Mouse (Mus musculus) lung, embryonic 16.5 days (tissue): ENCODE data around the gene Apof. TPM values are rescaled to one million over a fixed set of nuclear protein-coding genes. Genes with fewer than 3 reads are reported as not detected.
A peak's percentile ranks its signal among the peaks of the same experiment; 100 is the strongest.

Source experiments
- ATAC-seq: fragments of 200-750 bp; cut with Nextera tagmentation; 2 replicates; pipeline ENCODE4 v1.8.0; 2017; ENCODE audit warnings: low read depth, mild to moderate bottlenecking, moderate library complexity
- H3K27ac ChIP-seq: fragments of 300-500 bp; sonication (generic); 2 replicates; pipeline ENCODE4 v1.5.1; 2014; ENCODE audit warnings: mild to moderate bottlenecking, control low read depth, low read length
- H3K27me3 ChIP-seq: fragments of 300-500 bp; sonication (generic); 2 replicates; pipeline ENCODE4 v1.6.1; 2014; ENCODE audit warnings: low read depth, low read length, mixed read lengths; ENCODE audit not compliant: control insufficient read depth, insufficient read depth
- H3K36me3 ChIP-seq: fragments of 300-500 bp; sonication (generic); 2 replicates; pipeline ENCODE4 v1.6.1; 2014; ENCODE audit warnings: low read length; ENCODE audit not compliant: control insufficient read depth, insufficient read depth
- H3K4me1 ChIP-seq: fragments of 300-500 bp; sonication (generic); replicated peaks from 2 replicates; pipeline ENCODE4 v1.6.1; 2014; ENCODE audit warnings: low read length, mixed read lengths; ENCODE audit not compliant: control insufficient read depth, insufficient read depth
- H3K4me2 ChIP-seq: fragments of 300-500 bp; sonication (generic); 2 replicates; pipeline ENCODE4 v1.6.1; 2014; ENCODE audit warnings: low read depth, low read length, control low read depth
- H3K4me3 ChIP-seq: fragments of 300-500 bp; sonication (generic); 2 replicates; pipeline ENCODE4 v1.5.1; 2014; ENCODE audit warnings: mild to moderate bottlenecking, low read length, control low read depth
- H3K9ac ChIP-seq: fragments of 300-500 bp; sonication (generic); 2 replicates; pipeline ENCODE4 v1.6.1; 2014; ENCODE audit warnings: low read length, control low read depth
- H3K9me3 ChIP-seq: fragments of 300-500 bp; sonication (generic); 2 replicates; pipeline ENCODE4 v1.6.1; 2016; ENCODE audit warnings: low read length; ENCODE audit not compliant: control insufficient read depth
- WGBS: fragments of 180-500 bp; shearing (Covaris S2); extraction: QIAGEN DNeasy Blood & Tissue Kit; methylation state at CpG from one replicate; pipeline ENCODE4 v1.1.7; 2014; 5-methylcytosine and 5-hydroxymethylcytosine counted together
- polyA plus RNA-seq: library from polyadenylated mRNA; unstranded; fragments of >200 nt; fragmentation: Nextera tagmentation; extraction: Ambion mirVana; gene quantifications from 2 replicates; pipeline ENCODE4 v1.2.1, GENCODE M21; 2015

Apof gene
- 0.43 and 2.6 TPM in 2 replicates for polyA plus RNA-seq

- Histone ChIP-seq H3K36me3 (no peaks in the 10 kb centered on the region), H3K4me2 (no peak within 1 kb of the TSS), H3K9me3 (no peaks in the 10 kb centered on the region), H3K4me3 (no peak within 1 kb of the TSS), H3K4me1 (0 out of 2 replicates have a peak, but pooled peaks cover 5% of the 10 kb centered on the region), H3K27ac (no peak within 1 kb of the TSS), H3K27me3 (no peaks in the 10 kb centered on the region), H3K9ac (no peak within 1 kb of the TSS)
- no peak for ATAC-seq
- 57% methylated on average over 6 of the region's 6 CpGs for WGBS
These were observed at the start of gene Apof for GRCm38 (mm10) chr10:128268371-128268770. TSS of gene Apof (plus strand) at chr10:128268671.

- Histone ChIP-seq H3K4me1 (no peaks in the 10 kb centered on the region), H3K36me3 (no peaks in the 10 kb centered on the region), H3K9ac (no peak overlapping the region), H3K9me3 (no peaks in the 10 kb centered on the region), H3K27ac (no peak overlapping the region), H3K4me2 (no peak overlapping the region), H3K27me3 (no peaks in the 10 kb centered on the region), H3K4me3 (no peak overlapping the region)
- 47% methylated on average over 16 of the region's 16 CpGs for WGBS
- no peak for ATAC-seq
These were observed 46.8 kb upstream of the Apof start for GRCm38 (mm10) chr10:128221533-128222286.

GRCm38 (mm10) chr10:128225064-128225463, 43.4 kb upstream of the Apof start:
- H3K4me3 ChIP-seq, result no peak overlapping the region
- WGBS, result 48% methylated on average over 5 of the region's 5 CpGs

GRCm38 (mm10) chr10:128225538-128225937, 42.9 kb upstream of the Apof start, which contains the start of gene Mip:
TSS of gene Mip (plus strand) at chr10:128225838.
- Histone ChIP-seq H3K27ac (no peak within 1 kb of the TSS), H3K36me3 (no peaks in the 10 kb centered on the region), H3K9ac (peak within 1 kb of the TSS; percentile 27; the same call in 1 of the 2 replicates), H3K4me2 (no peak within 1 kb of the TSS), H3K9me3 (no peaks in the 10 kb centered on the region), H3K4me1 (no peaks in the 10 kb centered on the region), H3K27me3 (no peaks in the 10 kb centered on the region), H3K4me3 (no peak within 1 kb of the TSS)
- 54% methylated on average over 4 of the region's 4 CpGs for WGBS
- ATAC-seq, result no peak

More at GRCm38 (mm10) chr10:128225064-128225463, 43.4 kb upstream of the Apof start:
- peak overlapping the region; percentile 27; the same call in 1 of the 2 replicates for H3K9ac ChIP-seq
- ATAC-seq, result no peak
- H3K4me2 ChIP-seq, result no peak overlapping the region
- no peak overlapping the region for H3K27ac ChIP-seq
- H3K27me3 ChIP-seq, result no peaks in the 10 kb centered on the region
- H3K9me3 ChIP-seq, result no peaks in the 10 kb centered on the region
- no peaks in the 10 kb centered on the region for H3K36me3 ChIP-seq
- H3K4me1 ChIP-seq, result no peaks in the 10 kb centered on the region

- 69% methylated on average over 9 of the region's 9 CpGs for WGBS
- H3K36me3 ChIP-seq, result no peaks in the 10 kb centered on the region
- no peaks in the 10 kb centered on the region for H3K27me3 ChIP-seq
- ATAC-seq, result no peak
- no peaks in the 10 kb centered on the region for H3K9me3 ChIP-seq
- no peak overlapping the region for H3K4me3 ChIP-seq
- no peak overlapping the region for H3K9ac ChIP-seq
- peaks cover 5% of the 10 kb centered on the region for H3K4me1 ChIP-seq
- H3K4me2 ChIP-seq, result no peak overlapping the region
- H3K27ac ChIP-seq, result no peak overlapping the region
These were observed 40.9 kb upstream of the Apof start for GRCm38 (mm10) chr10:128227592-128227991.

GRCm38 (mm10) chr10:128228009-128228408, 40.5 kb upstream of the Apof start:
- H3K9ac ChIP-seq, result no peak overlapping the region

GRCm38 (mm10) chr10:128230582-128230981, 37.9 kb upstream of the Apof start:
- Histone ChIP-seq H3K9ac (peak overlapping the region; percentile 61), H3K9me3 (no peaks in the 10 kb centered on the region), H3K27me3 (no peaks in the 10 kb centered on the region), H3K4me2 (peak overlapping the region; percentile 67; the same call in 1 of the 2 replicates), H3K4me1 (peaks cover 7% of the 10 kb centered on the region), H3K36me3 (no peaks in the 10 kb centered on the region), H3K4me3 (no peak overlapping the region), H3K27ac (no peak overlapping the region)
- 77% methylated on average over 12 of the region's 12 CpGs for WGBS
- ATAC-seq, result no peak

More at GRCm38 (mm10) chr10:128228009-128228408, 40.5 kb upstream of the Apof start:
- H3K27ac ChIP-seq, result no peak overlapping the region
- no peaks in the 10 kb centered on the region for H3K36me3 ChIP-seq
- H3K9me3 ChIP-seq, result no peaks in the 10 kb centered on the region
- no peak for ATAC-seq
- H3K27me3 ChIP-seq, result no peaks in the 10 kb centered on the region
- H3K4me1 ChIP-seq, result peaks cover 7% of the 10 kb centered on the region
- no peak overlapping the region for H3K4me2 ChIP-seq
- no peak overlapping the region for H3K4me3 ChIP-seq
- WGBS, result 84% methylated on average over 8 of the region's 8 CpGs

- Histone ChIP-seq H3K36me3 (no peaks in the 10 kb centered on the region), H3K4me2 (peak overlapping the region; percentile 67), H3K27me3 (no peaks in the 10 kb centered on the region), H3K4me1 (peaks cover 7% of the 10 kb centered on the region), H3K4me3 (peak overlapping the region; percentile 83), H3K9ac (peak overlapping the region; percentile 90), H3K9me3 (no peaks in the 10 kb centered on the region), H3K27ac (peak overlapping the region; percentile 97; the same call in 1 of the 2 replicates)
- WGBS, result 3% methylated on average over 5 of the region's 5 CpGs
- ATAC-seq, result no peak
These were observed 37.3 kb upstream of the Apof start for GRCm38 (mm10) chr10:128231146-128231545.

GRCm38 (mm10) chr10:128231697-128232419, 36.6 kb upstream of the Apof start, which contains the start of gene Timeless:
TSS of gene Timeless (plus strand) at chr10:128232065.
- no peaks in the 10 kb centered on the region for H3K9me3 ChIP-seq
- peaks cover 7% of the 10 kb centered on the region for H3K4me1 ChIP-seq
- peak within 1 kb of the TSS; percentile 67 for H3K4me2 ChIP-seq
- peak within 1 kb of the TSS; percentile 97 for H3K27ac ChIP-seq
- H3K9ac ChIP-seq, result peak within 1 kb of the TSS; percentile 90
- H3K4me3 ChIP-seq, result peak within 1 kb of the TSS; percentile 83
- H3K27me3 ChIP-seq, result no peaks in the 10 kb centered on the region
- no peaks in the 10 kb centered on the region for H3K36me3 ChIP-seq
- peak; percentile 93 for ATAC-seq
- under 1% methylated on average over 53 of the region's 58 CpGs for WGBS
